Mouse (Mus musculus) central nervous system, embryonic 18 days (tissue): Measurements from ENCODE around the gene Gm29582. TPM values are rescaled to one million over a fixed set of nuclear protein-coding genes. Genes with fewer than 3 reads are reported as not detected.

Experiments
- polyA plus RNA-seq: library from polyadenylated mRNA; depleted of rRNA; stranded (reverse); fragments of >200 nt; gene quantifications from 2 replicates; pipeline ENCODE4 v1.2.3, GENCODE M21; 2012; rRNA removed

Gm29582 gene
- not detected in 2 replicates for polyA plus RNA-seq

GRCm38 (mm10) chrY:30738461-30738860 is at the start of gene Gm29582:
Gene Gm29582 (minus strand): TSS chrY:30738561.

